Mouse (Mus musculus): ENCODE measurements around the gene Wwox. TPM values are rescaled to one million over a fixed set of nuclear protein-coding genes. Genes with fewer than 3 reads are reported as not detected.

Gene Wwox
- polyA plus RNA-seq, 1 experiment from 2014 or later, result 13.3 TPM

GRCm38 (mm10) chr8:115267196-115267595 is 827.7 kb downstream of the Wwox start:
- no peak for ATAC-seq
- Histone ChIP-seq H3K27me3 (ENCODE audit: control insufficient read depth, insufficient read depth, low read depth, low read length) (no peaks in the 10 kb centered on the region), H3K36me3 (ENCODE audit: control insufficient read depth, insufficient read depth, low read length) (no peaks in the 10 kb centered on the region), H3K4me1 (ENCODE audit: control insufficient read depth, insufficient read depth, low read length) (no peaks in the 10 kb centered on the region), H3K4me2 (ENCODE audit: low read length) (no peak overlapping the region), H3K27ac (ENCODE audit: low read length) (no peak overlapping the region), H3K9ac (ENCODE audit: low read depth, low read length) (no peak overlapping the region), H3K4me3 (ENCODE audit: low read depth, low read length) (no peak overlapping the region), H3K9me3 (replicated peaks; ENCODE audit: control insufficient read depth, low read length, poor library complexity, severe bottlenecking) (no peaks in the 10 kb centered on the region)
- 85% methylated on average over 11 of the region's 11 CpGs for WGBS

GRCm38 (mm10) chr8:115269601-115270000 is 830.1 kb downstream of the Wwox start:
- WGBS, result 46% methylated on average over 4 of the region's 4 CpGs
- H3K27me3 ChIP-seq (ENCODE audit: control insufficient read depth, insufficient read depth, low read depth, low read length), result no peaks in the 10 kb centered on the region

GRCm38 (mm10) chr8:115273976-115274375 is 834.5 kb downstream of the Wwox start:
- Histone ChIP-seq H3K4me3 (ENCODE audit: low read depth, low read length) (no peak overlapping the region), H3K9me3 (replicated peaks; ENCODE audit: control insufficient read depth, low read length, poor library complexity, severe bottlenecking) (no peaks in the 10 kb centered on the region), H3K27me3 (ENCODE audit: control insufficient read depth, insufficient read depth, low read depth, low read length) (no peaks in the 10 kb centered on the region), H3K9ac (ENCODE audit: low read depth, low read length) (no peak overlapping the region), H3K4me2 (ENCODE audit: low read length) (no peak overlapping the region), H3K4me1 (ENCODE audit: control insufficient read depth, insufficient read depth, low read length) (no peaks in the 10 kb centered on the region), H3K36me3 (ENCODE audit: control insufficient read depth, insufficient read depth, low read length) (no peaks in the 10 kb centered on the region), H3K27ac (ENCODE audit: low read length) (no peak overlapping the region)
- WGBS, result 54% methylated on average over 6 of the region's 6 CpGs
- no peak for ATAC-seq

More at GRCm38 (mm10) chr8:115269601-115270000, 830.1 kb downstream of the Wwox start:
- no peak overlapping the region for H3K4me2 ChIP-seq (ENCODE audit: low read length)
- ATAC-seq, result no peak
- no peak overlapping the region for H3K9ac ChIP-seq (ENCODE audit: low read depth, low read length)
- no peaks in the 10 kb centered on the region for H3K36me3 ChIP-seq (ENCODE audit: control insufficient read depth, insufficient read depth, low read length)
- no peaks in the 10 kb centered on the region for H3K4me1 ChIP-seq (ENCODE audit: control insufficient read depth, insufficient read depth, low read length)
- no peak overlapping the region for H3K27ac ChIP-seq (ENCODE audit: low read length)
- H3K9me3 ChIP-seq (replicated peaks; ENCODE audit: control insufficient read depth, low read length, poor library complexity, severe bottlenecking), result no peaks in the 10 kb centered on the region
- H3K4me3 ChIP-seq (ENCODE audit: low read depth, low read length), result no peak overlapping the region

- Histone ChIP-seq H3K27ac (ENCODE audit: low read length) (no peak overlapping the region), H3K4me1 (ENCODE audit: control insufficient read depth, insufficient read depth, low read length) (no peaks in the 10 kb centered on the region), H3K9me3 (replicated peaks; ENCODE audit: control insufficient read depth, low read length, poor library complexity, severe bottlenecking) (no peaks in the 10 kb centered on the region; the same call in 1 of the 2 replicates), H3K27me3 (ENCODE audit: control insufficient read depth, insufficient read depth, low read depth, low read length) (no peaks in the 10 kb centered on the region), H3K4me2 (ENCODE audit: low read length) (no peak overlapping the region), H3K9ac (ENCODE audit: low read depth, low read length) (no peak overlapping the region), H3K4me3 (ENCODE audit: low read depth, low read length) (no peak overlapping the region), H3K36me3 (ENCODE audit: control insufficient read depth, insufficient read depth, low read length) (no peaks in the 10 kb centered on the region)
- ATAC-seq, result no peak
- WGBS, result 63% methylated on average over 2 of the region's 2 CpGs
Observed at GRCm38 (mm10) chr8:115276281-115276680, 836.8 kb downstream of the Wwox start.

- WGBS, result 84% methylated on average over 5 of the region's 5 CpGs
- Histone ChIP-seq H3K4me1 (ENCODE audit: control insufficient read depth, insufficient read depth, low read length) (no peaks in the 10 kb centered on the region), H3K36me3 (ENCODE audit: control insufficient read depth, insufficient read depth, low read length) (no peaks in the 10 kb centered on the region), H3K4me2 (ENCODE audit: low read length) (no peak overlapping the region), H3K27me3 (ENCODE audit: control insufficient read depth, insufficient read depth, low read depth, low read length) (no peaks in the 10 kb centered on the region), H3K9me3 (replicated peaks; ENCODE audit: control insufficient read depth, low read length, poor library complexity, severe bottlenecking) (no peaks in the 10 kb centered on the region; the same call in 1 of the 2 replicates), H3K4me3 (ENCODE audit: low read depth, low read length) (no peak overlapping the region), H3K27ac (ENCODE audit: low read length) (no peak overlapping the region), H3K9ac (ENCODE audit: low read depth, low read length) (no peak overlapping the region)
- no peak for ATAC-seq
Observed at GRCm38 (mm10) chr8:115278291-115278690, 838.8 kb downstream of the Wwox start.

GRCm38 (mm10) chr8:115290224-115290623 is 850.8 kb downstream of the Wwox start:
- Histone ChIP-seq H3K36me3 (ENCODE audit: control insufficient read depth, insufficient read depth, low read length) (no peaks in the 10 kb centered on the region), H3K9me3 (replicated peaks; ENCODE audit: control insufficient read depth, low read length, poor library complexity, severe bottlenecking) (peaks cover 6% of the 10 kb centered on the region; the same call in 1 of the 2 replicates), H3K4me3 (ENCODE audit: low read depth, low read length) (no peak overlapping the region), H3K4me1 (ENCODE audit: control insufficient read depth, insufficient read depth, low read length) (no peaks in the 10 kb centered on the region), H3K27ac (ENCODE audit: low read length) (no peak overlapping the region), H3K4me2 (ENCODE audit: low read length) (no peak overlapping the region), H3K9ac (ENCODE audit: low read depth, low read length) (no peak overlapping the region), H3K27me3 (ENCODE audit: control insufficient read depth, insufficient read depth, low read depth, low read length) (no peaks in the 10 kb centered on the region)
- ATAC-seq, result no peak
- WGBS, result 82% methylated on average over 8 of the region's 8 CpGs

GRCm38 (mm10) chr8:115296760-115297159 is 857.3 kb downstream of the Wwox start:
- no peak for ATAC-seq
- 45% methylated on average over 9 of the region's 9 CpGs for WGBS
- Histone ChIP-seq H3K27me3 (ENCODE audit: control insufficient read depth, insufficient read depth, low read depth, low read length) (no peaks in the 10 kb centered on the region), H3K4me3 (ENCODE audit: low read depth, low read length) (no peak overlapping the region), H3K4me2 (ENCODE audit: low read length) (no peak overlapping the region), H3K4me1 (ENCODE audit: control insufficient read depth, insufficient read depth, low read length) (0 out of 2 replicates have a peak, but pooled peaks cover 2% of the 10 kb centered on the region), H3K27ac (ENCODE audit: low read length) (no peak overlapping the region), H3K9ac (ENCODE audit: low read depth, low read length) (no peak overlapping the region), H3K9me3 (replicated peaks; ENCODE audit: control insufficient read depth, low read length, poor library complexity, severe bottlenecking) (peaks cover under 1% of the 10 kb centered on the region; the same call in 1 of the 2 replicates), H3K36me3 (ENCODE audit: control insufficient read depth, insufficient read depth, low read length) (no peaks in the 10 kb centered on the region)

GRCm38 (mm10) chr8:115302484-115302883 is 863.0 kb downstream of the Wwox start:
- Histone ChIP-seq H3K27ac (ENCODE audit: low read length) (no peak overlapping the region), H3K9ac (ENCODE audit: low read depth, low read length) (no peak overlapping the region), H3K36me3 (ENCODE audit: control insufficient read depth, insufficient read depth, low read length) (no peaks in the 10 kb centered on the region), H3K4me1 (ENCODE audit: control insufficient read depth, insufficient read depth, low read length) (no peaks in the 10 kb centered on the region), H3K4me2 (ENCODE audit: low read length) (no peak overlapping the region), H3K9me3 (replicated peaks; ENCODE audit: control insufficient read depth, low read length, poor library complexity, severe bottlenecking) (no peaks in the 10 kb centered on the region), H3K4me3 (ENCODE audit: low read depth, low read length) (no peak overlapping the region), H3K27me3 (ENCODE audit: control insufficient read depth, insufficient read depth, low read depth, low read length) (no peaks in the 10 kb centered on the region)
- 26% methylated on average over 7 of the region's 7 CpGs for WGBS
- no peak for ATAC-seq

- Histone ChIP-seq H3K4me1 (ENCODE audit: control insufficient read depth, insufficient read depth, low read length) (no peaks in the 10 kb centered on the region), H3K4me2 (ENCODE audit: low read length) (no peak overlapping the region), H3K9ac (ENCODE audit: low read depth, low read length) (no peak overlapping the region), H3K27ac (ENCODE audit: low read length) (no peak overlapping the region), H3K9me3 (replicated peaks; ENCODE audit: control insufficient read depth, low read length, poor library complexity, severe bottlenecking) (no peaks in the 10 kb centered on the region), H3K27me3 (ENCODE audit: control insufficient read depth, insufficient read depth, low read depth, low read length) (no peaks in the 10 kb centered on the region), H3K4me3 (ENCODE audit: low read depth, low read length) (no peak overlapping the region), H3K36me3 (ENCODE audit: control insufficient read depth, insufficient read depth, low read length) (no peaks in the 10 kb centered on the region)
- WGBS, result 60% methylated on average over 4 of the region's 4 CpGs
- ATAC-seq, result no peak
Observed at GRCm38 (mm10) chr8:115307412-115307811, 868.0 kb downstream of the Wwox start.

Data from midbrain, embryonic 16.5 days (tissue).